Mouse (Mus musculus) hindbrain, embryonic 13.5 days (tissue): ENCODE measurements around the gene Ssh3. TPM values are rescaled to one million over a fixed set of nuclear protein-coding genes. Genes with fewer than 3 reads are reported as not detected.

Experiments used
- ATAC-seq: fragments of 200-750 bp; cut with Nextera tagmentation; 2 replicates; pipeline ENCODE4 v1.8.0; 2017; ENCODE audit warnings: moderate TSS enrichment; ENCODE audit not compliant: low FRiP score
- H3K27ac ChIP-seq: fragments of 300-500 bp; sonication (generic); 2 replicates; pipeline ENCODE4 v1.5.1; 2015; ENCODE audit warnings: inconsistent platforms, mild to moderate bottlenecking, moderate library complexity
- H3K27me3 ChIP-seq: fragments of 300-500 bp; sonication (generic); 2 replicates; pipeline ENCODE4 v1.6.1; 2015; ENCODE audit warnings: mild to moderate bottlenecking, inconsistent platforms
- H3K36me3 ChIP-seq: fragments of 300-500 bp; sonication (generic); 2 replicates; pipeline ENCODE4 v1.6.1; 2015; ENCODE audit warnings: mild to moderate bottlenecking, inconsistent platforms
- H3K4me1 ChIP-seq: fragments of 300-500 bp; sonication (generic); replicated peaks from 2 replicates; pipeline ENCODE4 v1.6.1; 2015; ENCODE audit warnings: inconsistent platforms
- H3K4me2 ChIP-seq: fragments of 300-500 bp; sonication (generic); 2 replicates; pipeline ENCODE4 v1.6.1; 2015; ENCODE audit warnings: inconsistent platforms, mild to moderate bottlenecking, moderate library complexity
- H3K4me3 ChIP-seq: fragments of 300-500 bp; sonication (generic); 2 replicates; pipeline ENCODE4 v1.5.1; 2015; ENCODE audit warnings: mild to moderate bottlenecking, inconsistent platforms
- H3K9ac ChIP-seq: fragments of 300-500 bp; sonication (generic); 2 replicates; pipeline ENCODE4 v1.6.1; 2015; ENCODE audit warnings: mild to moderate bottlenecking, inconsistent platforms
- H3K9me3 ChIP-seq: fragments of 300-500 bp; sonication (generic); 2 replicates; pipeline ENCODE4 v1.6.1; 2016; ENCODE audit warnings: inconsistent platforms
- WGBS: fragments of 180-500 bp; shearing (Covaris S2); methylation state at CpG from one replicate; pipeline ENCODE4 v1.1.7; 2015; 5-methylcytosine and 5-hydroxymethylcytosine counted together
- polyA plus RNA-seq: library from polyadenylated mRNA; unstranded; fragments of >200 nt; fragmentation: Nextera tagmentation; extraction: Ambion mirVana; gene quantifications from 2 replicates; pipeline ENCODE4 v1.2.1, GENCODE M21; 2015

Ssh3 gene
- polyA plus RNA-seq, 1 experiment from 2014 or later = 10.6 TPM

- 33% methylated on average over 21 of the region's 21 CpGs for WGBS
- H3K4me2 ChIP-seq = peak overlapping the region; percentile 91
- H3K27me3 ChIP-seq = no peaks in the 10 kb centered on the region
- peaks cover 3% of the 10 kb centered on the region; the same call in 1 of the 2 replicates for H3K36me3 ChIP-seq
- peak overlapping the region; percentile 63 for H3K9ac ChIP-seq
- peak overlapping the region; percentile 86 for H3K27ac ChIP-seq
- H3K4me1 ChIP-seq = peaks cover 71% of the 10 kb centered on the region
- H3K4me3 ChIP-seq = peak overlapping the region; percentile 8
- ATAC-seq = peak; percentile 10; the same call in 1 of the 2 replicates
- H3K9me3 ChIP-seq = no peaks in the 10 kb centered on the region
These were observed 33.0 kb upstream of the Ssh3 start for GRCm38 (mm10) chr19:4301735-4302651.

- Histone ChIP-seq H3K4me3 (peak overlapping the region; percentile 8; the same call in 1 of the 2 replicates), H3K27ac (peak overlapping the region; percentile 86), H3K4me2 (peak overlapping the region; percentile 91), H3K4me1 (peaks cover 69% of the 10 kb centered on the region), H3K9me3 (no peaks in the 10 kb centered on the region), H3K9ac (peak overlapping the region; percentile 63), H3K27me3 (no peaks in the 10 kb centered on the region), H3K36me3 (peaks cover 3% of the 10 kb centered on the region; the same call in 1 of the 2 replicates)
- no peak for ATAC-seq
- WGBS = 67% methylated on average over 11 of the region's 11 CpGs
These were observed 32.1 kb upstream of the Ssh3 start for GRCm38 (mm10) chr19:4300852-4301734.

GRCm38 (mm10) chr19:4300271-4300704 lies 31.3 kb upstream of the Ssh3 start:
- 0 out of 2 replicates have a peak overlapping the region, but pooled peaks have one; percentile 6 for H3K27ac ChIP-seq
- 48% methylated on average over 7 of the region's 7 CpGs for WGBS
- H3K4me2 ChIP-seq = no peak overlapping the region
- H3K9me3 ChIP-seq = no peaks in the 10 kb centered on the region
- ATAC-seq = no peak
- peaks cover 7% of the 10 kb centered on the region for H3K36me3 ChIP-seq
- no peak overlapping the region for H3K4me3 ChIP-seq
- peaks cover 67% of the 10 kb centered on the region for H3K4me1 ChIP-seq
- H3K9ac ChIP-seq = 0 out of 2 replicates have a peak overlapping the region, but pooled peaks have one; percentile 19
- H3K27me3 ChIP-seq = no peaks in the 10 kb centered on the region

GRCm38 (mm10) chr19:4299574-4300270 lies 30.7 kb upstream of the Ssh3 start:
- Histone ChIP-seq H3K27me3 (no peaks in the 10 kb centered on the region), H3K4me1 (peaks cover 62% of the 10 kb centered on the region), H3K4me3 (no peak overlapping the region), H3K9me3 (no peaks in the 10 kb centered on the region), H3K4me2 (no peak overlapping the region), H3K36me3 (peaks cover 11% of the 10 kb centered on the region), H3K27ac (no peak overlapping the region), H3K9ac (0 out of 2 replicates have a peak overlapping the region, but pooled peaks have one; percentile 19)
- 88% methylated on average over 6 of the region's 6 CpGs for WGBS
- ATAC-seq = no peak

GRCm38 (mm10) chr19:4299126-4299525 lies 30.1 kb upstream of the Ssh3 start:
- H3K4me1 ChIP-seq = peaks cover 61% of the 10 kb centered on the region
- peaks cover 17% of the 10 kb centered on the region for H3K36me3 ChIP-seq
- H3K4me3 ChIP-seq = no peak overlapping the region
- H3K27ac ChIP-seq = no peak overlapping the region
- ATAC-seq = no peak
- WGBS = 90% methylated on average over 7 of the region's 7 CpGs
- no peak overlapping the region for H3K9ac ChIP-seq
- no peak overlapping the region for H3K4me2 ChIP-seq
- H3K9me3 ChIP-seq = no peaks in the 10 kb centered on the region
- no peaks in the 10 kb centered on the region for H3K27me3 ChIP-seq

- ATAC-seq = no peak
- Histone ChIP-seq H3K9me3 (no peaks in the 10 kb centered on the region), H3K9ac (no peak overlapping the region), H3K4me2 (no peak overlapping the region), H3K27ac (no peak overlapping the region), H3K27me3 (no peaks in the 10 kb centered on the region), H3K36me3 (peaks cover 19% of the 10 kb centered on the region), H3K4me3 (no peak overlapping the region), H3K4me1 (peaks cover 55% of the 10 kb centered on the region)
- 92% methylated on average over 17 of the region's 17 CpGs for WGBS
These were observed 29.5 kb upstream of the Ssh3 start for GRCm38 (mm10) chr19:4298322-4299121.

GRCm38 (mm10) chr19:4297851-4298250 lies 28.9 kb upstream of the Ssh3 start:
- Histone ChIP-seq H3K4me1 (peaks cover 48% of the 10 kb centered on the region), H3K27me3 (no peaks in the 10 kb centered on the region), H3K27ac (no peak overlapping the region), H3K4me2 (no peak overlapping the region), H3K9ac (no peak overlapping the region), H3K9me3 (no peaks in the 10 kb centered on the region), H3K4me3 (no peak overlapping the region), H3K36me3 (peaks cover 23% of the 10 kb centered on the region)
- ATAC-seq = no peak
- WGBS = 90% methylated on average over 5 of the region's 5 CpGs

- no peak overlapping the region for H3K4me3 ChIP-seq
- no peaks in the 10 kb centered on the region for H3K9me3 ChIP-seq
- 94% methylated on average over 2 of the region's 2 CpGs for WGBS
- H3K4me2 ChIP-seq = no peak overlapping the region
- H3K9ac ChIP-seq = peak overlapping the region; percentile 46; the same call in 1 of the 2 replicates
- ATAC-seq = no peak
- no peaks in the 10 kb centered on the region for H3K27me3 ChIP-seq
- H3K4me1 ChIP-seq = peaks cover 36% of the 10 kb centered on the region
- peaks cover 36% of the 10 kb centered on the region for H3K36me3 ChIP-seq
- H3K27ac ChIP-seq = no peak overlapping the region
These were observed 27.6 kb upstream of the Ssh3 start for GRCm38 (mm10) chr19:4296611-4297010.

- Histone ChIP-seq H3K4me1 (peaks cover 31% of the 10 kb centered on the region), H3K9me3 (no peaks in the 10 kb centered on the region), H3K9ac (no peak overlapping the region), H3K36me3 (peaks cover 48% of the 10 kb centered on the region), H3K4me2 (no peak overlapping the region), H3K4me3 (no peak overlapping the region), H3K27me3 (no peaks in the 10 kb centered on the region), H3K27ac (no peak overlapping the region)
- ATAC-seq = no peak
- 85% methylated on average over 4 of the region's 4 CpGs for WGBS
These were observed 26.4 kb upstream of the Ssh3 start for GRCm38 (mm10) chr19:4295391-4295790.

- Histone ChIP-seq H3K9ac (no peak overlapping the region), H3K27me3 (no peaks in the 10 kb centered on the region), H3K4me3 (no peak overlapping the region), H3K4me1 (peaks cover 26% of the 10 kb centered on the region), H3K9me3 (no peaks in the 10 kb centered on the region), H3K36me3 (peaks cover 56% of the 10 kb centered on the region), H3K4me2 (no peak overlapping the region), H3K27ac (0 out of 2 replicates have a peak overlapping the region, but pooled peaks have one; percentile 18)
- 71% methylated on average over 13 of the region's 14 CpGs for WGBS
- ATAC-seq = no peak
These were observed 25.6 kb upstream of the Ssh3 start for GRCm38 (mm10) chr19:4294381-4295097.
